11 mouse cellular contexts compared by ENCODE assay signal in genomic region chr4:58534726-58535350, GRCm38 (mm10). TPM values are rescaled to one million over a fixed set of nuclear protein-coding genes. Genes with fewer than 3 reads are reported as not detected.
DNase-seq lines count a peak whose midpoint lies in the region; ATAC-seq and TF ChIP-seq lines count a peak whose summit lies in the region.
"Had no signal": no experiment of that assay in that cellular context is flagged by ENCODE, and none has a peak within 500 bp of the region (broad histone marks: within the 10 kb centered on the region; RNA-seq: fewer than 3 reads in every experiment).

No protein-coding gene starts in this region.

- TF ChIP-seq EP300 in lung, postnatal 0 days (IDR thresholded peaks at IDR 0.05): no peak

- H3K9ac ChIP-seq in heart, embryonic 12.5 days: no peak overlapping the region
- H3K9ac ChIP-seq in lung, postnatal 0 days (replicated peaks; ENCODE audit: low read depth): no peak overlapping the region
- H3K9ac ChIP-seq in heart, embryonic 15.5 days: no peak overlapping the region

- TF ChIP-seq POLR2A in lung, adult 2 months (IDR thresholded peaks at IDR 0.05; ENCODE audit: borderline replicate concordance, extremely low read depth, low read depth, low read length): no peak

- DNase-seq in heart, adult 9 months (ENCODE audit: low spot score in 2 of 2): no peak
- peak; percentile 66 for DNase-seq in lung, postnatal 0 days (ENCODE audit: low spot score)
- DNase-seq in lung, adult 2 months: no peak
- no peak for DNase-seq in layer of hippocampus, postnatal 10 days (ENCODE audit: low spot score in 2 of 2)
- DNase-seq: cerebellum, adult 11-12 months had no signal

- peak overlapping the region; percentile 47 for H3K4me2 ChIP-seq in heart, embryonic 12.5 days
- H3K4me2 ChIP-seq in lung, postnatal 0 days (replicated peaks; ENCODE audit: low read depth, low read length): no peak overlapping the region
- H3K4me2 ChIP-seq in heart, embryonic 15.5 days: peak overlapping the region; percentile 20; the same call in 1 of the 2 replicates

- 50% methylated on average over 15 of the region's 15 CpGs for WGBS in heart, embryonic 12.5 days
- WGBS in lung, postnatal 0 days: 51% methylated on average over 15 of the region's 15 CpGs
- 65% methylated on average over 15 of the region's 15 CpGs for WGBS in lung, adult 2 months
- 42% methylated on average over 15 of the region's 15 CpGs for WGBS in heart, embryonic 15.5 days

- peaks cover 16% of the 10 kb centered on the region for H3K4me1 ChIP-seq in heart, embryonic 12.5 days (replicated peaks)
- peaks cover 5% of the 10 kb centered on the region; the same call in 1 of the 2 replicates for H3K4me1 ChIP-seq in lung, postnatal 0 days (ENCODE audit: insufficient read depth, low read depth, low read length)
- no peaks in the 10 kb centered on the region for H3K4me1 ChIP-seq in lung, adult 2 months (ENCODE audit: control insufficient read depth, insufficient read depth, low read length)
- H3K4me1 ChIP-seq in heart, embryonic 15.5 days (replicated peaks): peaks cover 15% of the 10 kb centered on the region

- H3K9me3 ChIP-seq in heart, embryonic 12.5 days (replicated peaks): 0 out of 2 replicates have a peak, but pooled peaks cover 3% of the 10 kb centered on the region
- no peaks in the 10 kb centered on the region for H3K9me3 ChIP-seq in lung, postnatal 0 days (ENCODE audit: low read length)
- H3K9me3 ChIP-seq in heart, embryonic 15.5 days (replicated peaks): no peaks in the 10 kb centered on the region

- H3K27me3 ChIP-seq in heart, embryonic 12.5 days (replicated peaks): no peaks in the 10 kb centered on the region
- no peaks in the 10 kb centered on the region for H3K27me3 ChIP-seq in lung, postnatal 0 days (replicated peaks; ENCODE audit: insufficient read depth, low read length)
- no peaks in the 10 kb centered on the region for H3K27me3 ChIP-seq in heart, embryonic 15.5 days

- no peak for TF ChIP-seq CTCF in lung, postnatal 0 days (IDR thresholded peaks at IDR 0.05)
- no peak for TF ChIP-seq CTCF in lung, adult 2 months (IDR thresholded peaks at IDR 0.05; ENCODE audit: insufficient read depth, low read length)

- H3K4me3 ChIP-seq in heart, embryonic 12.5 days: no peak overlapping the region
- no peak overlapping the region for H3K4me3 ChIP-seq in lung, postnatal 0 days (ENCODE audit: low read depth, low read length)
- H3K4me3 ChIP-seq in lung, adult 2 months (replicated peaks; ENCODE audit: extremely low read depth, low read depth, low read length): no peak overlapping the region
- no peak overlapping the region for H3K4me3 ChIP-seq in heart, embryonic 15.5 days
- H3K4me3 ChIP-seq: hindbrain, embryonic 10.5 days had no signal

- peaks cover 4% of the 10 kb centered on the region; the same call in 1 of the 2 replicates for H3K36me3 ChIP-seq in heart, embryonic 12.5 days
- H3K36me3 ChIP-seq in lung, postnatal 0 days (ENCODE audit: insufficient read depth, low read length): no peaks in the 10 kb centered on the region
- no peaks in the 10 kb centered on the region for H3K36me3 ChIP-seq in heart, embryonic 15.5 days

- no peak overlapping the region for H3K27ac ChIP-seq in heart, embryonic 12.5 days (ENCODE audit: poor library complexity, severe bottlenecking)
- no peak overlapping the region for H3K27ac ChIP-seq in lung, postnatal 0 days (ENCODE audit: low read length)
- no peak overlapping the region for H3K27ac ChIP-seq in heart, embryonic 15.5 days
- H3K27ac ChIP-seq: hindbrain, embryonic 10.5 days had no signal

- ATAC-seq in heart, embryonic 12.5 days (ENCODE audit: insufficient number of reproducible peaks, low FRiP score): peak; percentile 63; the same call in 1 of the 2 replicates
- peak; percentile 72 for ATAC-seq in lung, postnatal 0 days
- peak; percentile 62; the same call in 1 of the 2 replicates for ATAC-seq in heart, embryonic 15.5 days (replicated peaks; ENCODE audit: insufficient number of reproducible peaks, insufficient read depth, low FRiP score, low read depth)
- 0 out of 2 replicates have a peak, but pooled peaks have one; percentile 26 for ATAC-seq in megakaryocyte progenitor cell, adult 5-6 weeks (replicated peaks; ENCODE audit: poor library complexity)
- no peak for ATAC-seq in cerebellum, adult (ENCODE audit: insufficient number of reproducible peaks, low FRiP score, low TSS enrichment)
- ATAC-seq: activated CD4-positive, CD25-positive, alpha-beta regulatory T cell, adult 4 months had no signal

RNA-seq across cellular contexts. Expression of gene Lpar1, which starts 18.9 kb away (rescaled TPM):
- polyA plus RNA-seq in heart, embryonic 12.5 days (2016; fragmentation: Nextera tagmentation; extraction: Ambion mirVana): 14.8 and 16.5 TPM in 2 replicates
- 29.5 and 31.8 TPM in 2 replicates for polyA plus RNA-seq in lung, postnatal 0 days (2015; fragmentation: Nextera tagmentation; extraction: Ambion mirVana)
- 27.8 and 29.0 TPM in 2 replicates for polyA plus RNA-seq in lung, adult 2 months (2012; rRNA removed)
- 18.7 and 22.5 TPM in 2 replicates for polyA plus RNA-seq in heart, embryonic 15.5 days (2015; fragmentation: Nextera tagmentation; extraction: Ambion mirVana)
- total RNA-seq in megakaryocyte progenitor cell, adult 5-6 weeks (2015): 0.27 TPM in 1 of 2 replicates, not detected in the other
- 0.29 TPM in 1 of 2 replicates, not detected in the other for total RNA-seq in megakaryocyte progenitor cell, adult 5-6 weeks (2017)
- 1 to 10 TPM; 8.0 to 9.9 TPM for total RNA-seq in layer of hippocampus, postnatal 10 days (2021)
- polyA plus RNA-seq: activated CD4-positive, CD25-positive, alpha-beta regulatory T cell, adult 4 months had no signal
